Mouse (Mus musculus) layer of hippocampus, adult 11-12 months (tissue): ENCODE data around the gene Lrba.

ENCODE experiments used
- DNase-seq: peaks from one replicate; pipeline ENCODE4 v3.0.0; 2022; ENCODE audit warnings: low spot score

Lrba gene

GRCm38 (mm10) chr3:86759383-86759782 lies 534.9 kb downstream of the Lrba start:
- no peak for DNase-seq

- DNase-seq: no peak
Observed at GRCm38 (mm10) chr3:86759834-86760233, 535.4 kb downstream of the Lrba start.

DNA sequence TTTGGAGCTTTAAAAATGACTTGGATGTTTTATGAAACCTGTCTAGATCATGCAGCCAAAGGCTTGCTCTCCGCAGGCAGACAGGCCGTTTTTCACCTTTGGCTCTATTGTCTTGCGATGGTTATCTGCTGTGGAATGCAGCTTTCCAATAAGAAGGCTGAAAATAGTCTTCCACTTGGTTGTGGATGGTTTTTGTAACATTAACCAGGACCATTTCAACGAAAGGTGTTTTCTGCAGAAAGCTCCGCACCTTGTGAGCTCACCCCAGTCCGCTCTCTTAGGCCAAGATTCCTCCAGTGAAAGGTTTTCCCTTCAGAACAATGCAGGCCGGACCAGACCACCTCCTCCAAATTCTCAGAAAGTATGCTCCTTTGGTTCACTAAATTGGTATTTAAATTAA lies 536.0 kb downstream of the Lrba start:
- no peak for DNase-seq

- DNase-seq: peak; percentile 88
Observed at GRCm38 (mm10) chr3:86761095-86762035, 536.9 kb downstream of the Lrba start.

- DNase-seq: no peak
Observed at GRCm38 (mm10) chr3:86762036-86762415, 537.5 kb downstream of the Lrba start.

- no peak for DNase-seq
Observed at GRCm38 (mm10) chr3:86762456-86762855, 538.0 kb downstream of the Lrba start.

DNA sequence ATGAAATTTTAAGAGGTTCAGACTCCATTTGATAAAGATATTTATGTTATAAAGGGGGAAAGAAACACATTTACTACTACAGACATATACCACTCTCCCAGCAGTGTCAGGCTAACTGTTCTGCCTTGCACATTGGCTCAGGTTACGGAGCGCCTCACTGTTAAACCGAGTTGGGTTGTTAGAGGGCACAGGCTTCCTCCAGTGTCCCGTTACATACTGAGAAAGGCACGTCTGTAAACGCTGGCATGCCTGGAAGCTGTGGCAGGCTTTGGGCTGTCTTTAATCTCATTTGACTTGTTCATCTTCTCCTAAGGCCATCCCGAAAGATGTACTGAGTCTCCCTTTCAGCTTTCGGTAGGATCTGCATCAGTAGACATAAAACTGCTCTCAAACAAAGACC lies 544.1 kb downstream of the Lrba start:
- DNase-seq: no peak

- DNase-seq: no peak
Observed at GRCm38 (mm10) chr3:86768969-86769368, 544.5 kb downstream of the Lrba start.

- DNase-seq: no peak
Observed at GRCm38 (mm10) chr3:86774566-86775443, 550.3 kb downstream of the Lrba start.

GRCm38 (mm10) chr3:86775444-86775828 lies 551.0 kb downstream of the Lrba start:
- no peak for DNase-seq

DNA sequence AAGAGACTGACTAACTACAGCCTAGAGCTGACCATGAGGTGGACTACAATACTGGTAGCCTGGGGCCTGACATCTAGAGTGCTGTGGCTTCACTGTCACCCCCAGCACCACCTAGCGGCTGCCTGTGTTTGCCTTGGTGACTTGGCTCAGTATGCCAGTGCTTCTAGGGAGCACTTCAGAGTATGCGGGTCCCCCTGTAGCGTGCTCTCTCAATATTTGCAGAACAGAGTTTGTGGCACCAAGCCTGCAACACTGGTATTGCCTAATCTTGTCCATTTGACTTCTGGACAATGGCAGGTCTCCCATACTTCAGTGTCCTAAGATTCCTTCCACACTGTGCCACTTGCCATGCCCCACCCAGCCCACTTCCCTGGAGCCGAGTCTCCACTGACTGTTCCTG lies 555.2 kb downstream of the Lrba start:
- DNase-seq: no peak

GRCm38 (mm10) chr3:86784051-86784450 lies 559.6 kb downstream of the Lrba start:
- DNase-seq: no peak

- DNase-seq: no peak
Observed at GRCm38 (mm10) chr3:86784930-86785329, 560.5 kb downstream of the Lrba start.

DNA sequence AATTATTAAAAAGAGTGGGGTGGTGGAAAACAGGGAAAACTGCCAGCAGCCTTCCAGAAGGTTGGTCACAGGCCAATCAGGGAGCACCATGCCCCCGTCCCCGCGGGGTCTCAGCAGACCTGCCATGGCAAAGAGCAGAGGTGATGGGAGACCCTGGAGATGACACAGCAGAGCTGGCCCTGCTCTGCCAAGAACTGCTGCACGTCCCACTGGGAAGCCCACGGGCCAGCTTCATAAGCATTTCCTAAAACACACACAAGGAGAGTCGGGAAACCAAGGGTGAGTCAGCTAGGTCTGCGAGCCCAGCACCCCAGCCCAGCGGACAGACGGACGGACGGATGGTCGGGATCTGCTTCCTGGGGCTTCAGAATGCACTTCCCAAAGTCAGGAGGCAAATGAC lies 561.8 kb downstream of the Lrba start:
- no peak for DNase-seq

DNA sequence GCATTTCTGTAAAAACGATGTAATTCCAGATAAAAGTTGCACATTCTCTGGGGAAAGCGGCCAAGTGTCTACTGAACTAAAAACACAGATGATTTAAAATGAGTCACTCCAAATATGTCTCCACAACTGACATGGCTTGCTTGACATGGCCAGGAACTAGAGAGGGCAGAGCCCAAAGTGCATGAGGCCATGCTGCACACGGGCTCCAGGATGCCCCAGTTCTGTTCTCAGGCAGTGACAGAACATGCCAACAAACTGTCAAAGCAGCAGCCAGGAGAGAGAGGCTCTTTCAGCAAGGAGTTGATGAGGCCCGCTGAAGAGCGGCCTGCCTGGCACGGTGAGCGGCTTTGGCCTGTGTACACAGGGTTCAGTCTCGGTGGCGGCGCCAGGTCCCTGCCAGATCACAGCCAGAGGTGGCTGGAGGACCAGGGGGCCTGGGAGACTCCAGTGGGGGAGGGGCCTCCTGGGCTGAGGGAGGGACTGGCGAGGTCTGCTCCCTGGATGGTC lies 562.4 kb downstream of the Lrba start:
- DNase-seq: peak; percentile 61

DNA sequence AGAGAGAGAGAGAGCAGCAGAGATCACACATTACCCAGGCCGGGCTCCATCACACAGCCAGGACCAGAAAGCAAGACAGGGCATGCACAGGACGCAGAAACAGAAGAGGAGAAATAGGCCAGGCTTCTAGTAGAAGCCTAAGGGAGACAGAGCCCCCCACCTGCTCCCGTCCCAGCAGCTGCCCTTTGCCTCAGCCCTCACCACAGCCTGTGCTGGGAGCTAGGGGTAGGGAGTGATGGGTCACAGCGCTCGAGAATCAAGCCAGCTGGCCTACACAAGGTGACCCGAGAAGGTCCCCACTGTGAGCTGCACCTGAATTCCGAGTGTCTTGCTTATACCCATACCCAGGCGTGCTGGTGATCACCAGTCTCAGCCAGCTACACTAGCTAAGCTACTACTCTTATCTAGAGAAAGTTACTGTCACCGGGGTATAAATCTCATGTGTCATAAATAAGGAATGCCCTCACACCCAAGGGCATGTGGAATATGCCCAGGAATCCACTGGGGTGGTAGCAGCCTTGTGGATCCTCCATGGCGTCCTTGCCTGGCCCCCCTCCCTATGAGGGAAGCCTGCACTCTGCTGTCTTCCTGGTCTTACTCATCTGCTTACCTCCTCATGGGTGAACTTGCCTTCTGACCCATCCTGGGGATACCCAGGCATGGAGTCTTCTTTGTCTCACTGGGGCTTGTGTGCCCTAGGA lies 563.1 kb downstream of the Lrba start:
- DNase-seq: no peak

GRCm38 (mm10) chr3:86788711-86789110 lies 564.2 kb downstream of the Lrba start:
- peak; percentile 82 for DNase-seq

- DNase-seq: no peak
Observed at GRCm38 (mm10) chr3:86789752-86790151, 565.3 kb downstream of the Lrba start.

DNA sequence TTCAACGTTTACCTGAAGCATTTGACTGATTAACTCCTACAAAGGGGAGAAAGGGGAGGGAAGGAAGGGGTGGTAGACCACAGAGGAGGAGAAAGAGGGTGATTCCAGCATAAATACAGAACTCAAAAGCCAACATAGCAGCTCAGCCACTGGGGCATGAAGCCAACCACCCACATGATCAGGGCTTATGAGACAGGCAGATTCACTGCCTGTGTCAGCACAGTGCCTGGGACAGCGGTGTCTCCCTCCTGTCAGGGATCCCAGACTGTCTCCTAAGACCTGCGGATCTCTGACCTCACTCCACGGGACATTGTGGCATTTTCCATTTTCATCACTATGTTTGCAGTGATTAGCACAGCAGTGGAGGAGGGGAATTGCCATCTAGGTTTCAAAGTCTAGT lies 568.8 kb downstream of the Lrba start:
- DNase-seq: no peak

- no peak for DNase-seq
Observed at GRCm38 (mm10) chr3:86793720-86794191, 569.3 kb downstream of the Lrba start.

GRCm38 (mm10) chr3:86796716-86797115 lies 572.2 kb downstream of the Lrba start:
- no peak for DNase-seq

GRCm38 (mm10) chr3:86797871-86798460 lies 573.5 kb downstream of the Lrba start:
- DNase-seq: no peak
